Mouse (Mus musculus): ENCODE results near the gene Dcst2. TPM values are rescaled to one million over a fixed set of nuclear protein-coding genes. Genes with fewer than 3 reads are reported as not detected.

The Dcst2 gene
- total and polyA plus RNA-seq, 2 experiments from 2014 or later: 0.20 to 0.31 TPM

DNA sequence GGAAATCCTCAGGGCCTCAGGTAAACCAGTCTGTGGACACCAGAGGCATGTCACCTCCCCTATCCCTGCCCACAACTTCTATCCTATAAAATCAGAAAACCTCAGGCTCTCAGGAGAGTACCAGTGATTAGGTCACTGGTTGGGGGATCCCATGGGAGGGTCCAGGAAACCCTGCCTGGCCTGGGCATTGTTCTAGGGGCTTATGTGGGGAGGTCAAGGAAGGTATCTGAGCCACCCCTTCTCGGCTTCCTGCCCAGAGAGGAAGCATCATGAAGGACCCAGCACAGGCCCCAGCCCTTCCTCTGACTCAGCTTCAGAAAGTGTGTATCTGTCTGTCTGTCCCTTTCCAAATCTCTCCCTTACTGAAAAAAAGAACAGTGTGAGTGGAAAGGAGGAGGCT is 13.9 kb upstream of the Dcst2 start:
- 81% methylated on average over 1 of the region's 1 CpGs for WGBS
- no peak for ATAC-seq
- DNase-seq (ENCODE audit: low spot score): no peak
- H3K4me3 ChIP-seq (ENCODE audit: low read length): no peak overlapping the region
- no peak overlapping the region for H3K9ac ChIP-seq (replicated peaks; ENCODE audit: low read length)
- 0 out of 2 replicates have a peak, but pooled peaks cover 7% of the 10 kb centered on the region for H3K4me1 ChIP-seq (ENCODE audit: insufficient read depth, low read length)
- H3K27ac ChIP-seq: no peak overlapping the region
- H3K27me3 ChIP-seq (ENCODE audit: insufficient read depth, low read length): no peaks in the 10 kb centered on the region
- no peaks in the 10 kb centered on the region for H3K9me3 ChIP-seq (ENCODE audit: low read length)
- TF ChIP-seq CTCF (IDR thresholded peaks at IDR 0.05; ENCODE audit: low read depth): no peak
- no peak overlapping the region for H3K4me2 ChIP-seq (ENCODE audit: low read depth, low read length)
- peaks cover 4% of the 10 kb centered on the region; the same call in 1 of the 2 replicates for H3K36me3 ChIP-seq (ENCODE audit: insufficient read depth, low read length)

DNA sequence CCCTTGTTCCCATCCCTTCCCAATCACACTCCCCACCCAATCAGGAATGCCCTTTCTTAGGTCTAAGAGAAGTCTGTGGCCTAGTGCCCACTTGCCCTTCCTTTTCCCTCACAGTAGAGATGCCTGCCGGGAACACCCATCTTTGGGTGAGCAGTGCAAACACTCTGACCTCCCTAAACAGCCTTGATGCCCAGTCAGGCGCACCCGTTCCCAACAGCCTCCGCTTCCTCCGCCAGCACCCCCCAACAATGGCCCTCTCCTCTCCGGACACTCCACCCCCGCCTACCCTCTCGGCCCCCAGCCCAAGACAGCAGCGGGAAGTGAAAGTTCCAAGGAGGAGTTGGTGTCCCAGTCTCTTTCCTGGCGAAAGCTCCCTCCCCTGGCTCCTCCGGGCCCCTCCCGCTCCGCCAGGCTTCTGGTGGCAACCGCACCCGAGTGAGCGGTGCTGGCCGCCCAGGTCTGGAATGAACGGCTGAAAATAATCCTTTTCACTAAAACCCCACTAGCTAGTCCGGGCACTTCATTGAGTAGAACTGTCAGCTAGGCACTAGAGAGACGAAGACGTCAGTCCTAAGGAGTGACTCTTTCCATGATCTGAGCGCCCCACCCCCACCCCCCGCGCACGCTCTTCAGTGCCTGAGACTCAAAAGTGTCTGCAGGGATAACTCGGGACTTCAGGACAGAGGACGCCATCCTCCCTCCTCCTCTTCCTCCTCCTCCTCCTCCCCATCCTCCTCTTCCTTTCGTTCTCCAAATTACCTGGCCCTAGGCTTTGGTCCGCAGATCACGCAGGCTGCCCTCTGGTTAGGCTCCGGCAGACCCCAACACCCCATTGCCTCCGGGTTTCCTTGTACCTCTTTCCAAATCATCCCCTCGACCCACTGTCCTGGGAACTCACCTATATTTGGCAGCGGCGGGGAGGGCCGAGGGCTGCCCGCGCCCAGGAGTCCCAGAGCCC is 12.6 kb upstream of the Dcst2 start:
- Histone ChIP-seq H3K4me3 (ENCODE audit: low read length) (peak overlapping the region; percentile 69), H3K9ac (replicated peaks; ENCODE audit: low read length) (peak overlapping the region; percentile 74), H3K4me1 (ENCODE audit: insufficient read depth, low read length) (0 out of 2 replicates have a peak, but pooled peaks cover 7% of the 10 kb centered on the region), H3K36me3 (ENCODE audit: insufficient read depth, low read length) (0 out of 2 replicates have a peak, but pooled peaks cover 4% of the 10 kb centered on the region), H3K9me3 (ENCODE audit: low read length) (no peaks in the 10 kb centered on the region), H3K27me3 (ENCODE audit: insufficient read depth, low read length) (no peaks in the 10 kb centered on the region), H3K4me2 (ENCODE audit: low read depth, low read length) (peak overlapping the region; percentile 96), H3K27ac (peak overlapping the region; percentile 86)
- ATAC-seq (peak; percentile 45), DNase-seq (ENCODE audit: low spot score) (peak; percentile 36)
- under 1% methylated on average over 38 of the region's 38 CpGs for WGBS
- no peak for TF ChIP-seq CTCF (IDR thresholded peaks at IDR 0.05; ENCODE audit: low read depth)

DNA sequence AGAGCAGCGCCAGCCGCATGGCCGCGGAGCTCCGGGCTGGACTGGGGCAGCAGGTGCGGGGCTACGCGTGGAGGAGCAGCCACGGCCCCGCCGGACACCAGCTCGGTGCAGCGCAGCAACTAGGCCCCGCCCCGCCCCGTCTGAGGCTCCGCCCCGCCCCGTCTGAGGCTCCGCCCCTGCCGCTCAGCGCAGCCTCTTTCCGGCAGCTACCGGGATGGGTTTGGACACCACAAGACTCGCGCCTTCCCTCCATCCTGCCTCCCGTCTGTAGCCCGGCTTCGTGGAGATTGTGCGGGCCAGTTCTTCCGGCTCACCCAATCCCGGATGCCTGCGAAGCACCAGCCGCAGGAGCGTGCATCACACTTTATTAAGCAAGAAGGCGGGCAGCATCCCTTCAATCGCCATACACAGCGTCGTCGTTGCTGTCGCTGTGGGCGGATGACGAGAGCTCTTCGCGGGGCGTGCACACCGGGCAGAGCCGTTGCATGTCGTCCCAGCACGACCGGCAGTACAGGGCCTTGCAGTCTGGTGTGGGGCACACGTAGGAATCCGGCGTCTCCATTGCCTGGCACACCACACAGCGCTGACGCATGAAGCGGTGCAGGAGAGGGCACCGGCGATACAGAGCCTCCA is 11.8 kb upstream of the Dcst2 start, which contains the start of gene Adam15:
TSS of gene Adam15 (minus strand) at position 128 of the 633 bp plus-strand sequence.
- ATAC-seq: peak; percentile 93
- no peak for TF ChIP-seq CTCF (IDR thresholded peaks at IDR 0.05; ENCODE audit: low read depth)
- peak; percentile 92 for DNase-seq (ENCODE audit: low spot score)
- Histone ChIP-seq H3K36me3 (ENCODE audit: insufficient read depth, low read length) (0 out of 2 replicates have a peak, but pooled peaks cover 4% of the 10 kb centered on the region), H3K9me3 (ENCODE audit: low read length) (no peaks in the 10 kb centered on the region), H3K4me3 (ENCODE audit: low read length) (peak within 1 kb of the TSS; percentile 69), H3K4me1 (ENCODE audit: insufficient read depth, low read length) (0 out of 2 replicates have a peak, but pooled peaks cover 7% of the 10 kb centered on the region), H3K4me2 (ENCODE audit: low read depth, low read length) (peak within 1 kb of the TSS; percentile 96), H3K27ac (peak within 1 kb of the TSS; percentile 86), H3K9ac (replicated peaks; ENCODE audit: low read length) (peak within 1 kb of the TSS; percentile 74), H3K27me3 (ENCODE audit: insufficient read depth, low read length) (no peaks in the 10 kb centered on the region)
- WGBS: 1% methylated on average over 59 of the region's 59 CpGs

DNA sequence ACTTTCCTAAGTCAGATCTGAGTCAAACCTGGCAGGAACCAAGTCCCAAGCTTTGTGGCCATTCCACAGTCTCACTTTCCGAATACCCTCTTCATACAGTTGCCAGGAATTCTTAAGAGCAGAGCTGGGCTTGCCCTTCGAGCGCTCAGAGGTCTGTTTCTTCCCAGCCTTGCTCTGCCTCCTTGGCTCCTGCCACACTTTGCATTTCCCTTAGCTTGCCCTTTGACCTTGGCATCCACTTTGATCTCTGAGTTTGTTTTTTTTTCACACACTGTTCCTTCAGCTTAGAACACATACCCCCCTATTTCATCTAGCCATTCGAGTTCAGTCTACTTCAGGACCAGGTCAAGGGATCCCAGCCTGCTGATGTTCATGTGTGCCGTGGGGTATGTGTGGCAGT is 10.5 kb upstream of the Dcst2 start:
- no peak overlapping the region for H3K4me2 ChIP-seq (ENCODE audit: low read depth, low read length)
- 74% methylated on average over 5 of the region's 5 CpGs for WGBS
- H3K9ac ChIP-seq (replicated peaks; ENCODE audit: low read length): no peak overlapping the region
- 0 out of 2 replicates have a peak, but pooled peaks cover 7% of the 10 kb centered on the region for H3K4me1 ChIP-seq (ENCODE audit: insufficient read depth, low read length)
- no peak for TF ChIP-seq CTCF (IDR thresholded peaks at IDR 0.05; ENCODE audit: low read depth)
- no peak overlapping the region for H3K4me3 ChIP-seq (ENCODE audit: low read length)
- H3K27me3 ChIP-seq (ENCODE audit: insufficient read depth, low read length): no peaks in the 10 kb centered on the region
- no peak for DNase-seq (ENCODE audit: low spot score)
- no peaks in the 10 kb centered on the region for H3K36me3 ChIP-seq (ENCODE audit: insufficient read depth, low read length)
- no peak overlapping the region for H3K27ac ChIP-seq
- no peak for ATAC-seq
- no peaks in the 10 kb centered on the region for H3K9me3 ChIP-seq (ENCODE audit: low read length)

DNA sequence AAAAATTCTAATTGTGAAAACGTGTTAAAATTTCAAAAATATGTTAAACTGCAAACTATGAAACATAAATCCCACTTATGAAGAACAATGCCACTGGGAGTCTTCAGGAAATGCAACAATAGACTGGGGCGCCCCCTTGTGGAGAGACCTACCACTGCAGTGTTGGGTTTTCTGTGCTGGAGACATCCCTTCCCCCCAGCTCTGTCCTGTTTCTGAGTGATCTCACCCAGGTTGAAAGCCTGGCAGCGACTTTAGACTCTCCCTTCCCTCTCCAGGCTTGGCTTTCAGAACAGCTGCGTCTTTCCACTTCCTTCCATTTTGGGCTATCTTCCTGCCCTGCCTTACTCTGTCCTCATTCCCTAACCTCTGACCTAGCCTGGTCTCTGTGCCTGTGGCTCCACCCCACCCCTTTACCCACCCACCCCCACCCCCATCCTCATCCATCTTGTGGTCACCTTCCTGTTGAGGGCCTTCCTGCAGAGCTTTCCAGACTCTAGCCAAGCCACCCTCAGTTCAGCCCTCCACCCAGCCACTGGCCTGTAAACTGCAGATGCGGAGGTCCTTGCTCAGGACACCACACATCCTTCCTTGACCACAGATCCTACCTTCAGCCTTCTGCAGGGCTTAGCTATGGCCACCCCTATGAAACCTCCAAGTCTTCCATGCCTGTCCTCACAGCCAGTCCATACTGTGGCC is 6.8 kb upstream of the Dcst2 start:
- ATAC-seq (peak; percentile 10; the same call in 1 of the 2 replicates), DNase-seq (ENCODE audit: low spot score) (peak; percentile 82)
- H3K4me1 ChIP-seq (ENCODE audit: insufficient read depth, low read length): 0 out of 2 replicates have a peak, but pooled peaks cover 3% of the 10 kb centered on the region
- H3K36me3 ChIP-seq (ENCODE audit: insufficient read depth, low read length): no peaks in the 10 kb centered on the region
- H3K9ac ChIP-seq (replicated peaks; ENCODE audit: low read length): no peak overlapping the region
- no peaks in the 10 kb centered on the region for H3K27me3 ChIP-seq (ENCODE audit: insufficient read depth, low read length)
- TF ChIP-seq CTCF (IDR thresholded peaks at IDR 0.05; ENCODE audit: low read depth): peak; percentile 91
- no peak overlapping the region for H3K4me3 ChIP-seq (ENCODE audit: low read length)
- H3K9me3 ChIP-seq (ENCODE audit: low read length): no peaks in the 10 kb centered on the region
- H3K4me2 ChIP-seq (ENCODE audit: low read depth, low read length): no peak overlapping the region
- 22% methylated on average over 5 of the region's 5 CpGs for WGBS
- no peak overlapping the region for H3K27ac ChIP-seq

DNA sequence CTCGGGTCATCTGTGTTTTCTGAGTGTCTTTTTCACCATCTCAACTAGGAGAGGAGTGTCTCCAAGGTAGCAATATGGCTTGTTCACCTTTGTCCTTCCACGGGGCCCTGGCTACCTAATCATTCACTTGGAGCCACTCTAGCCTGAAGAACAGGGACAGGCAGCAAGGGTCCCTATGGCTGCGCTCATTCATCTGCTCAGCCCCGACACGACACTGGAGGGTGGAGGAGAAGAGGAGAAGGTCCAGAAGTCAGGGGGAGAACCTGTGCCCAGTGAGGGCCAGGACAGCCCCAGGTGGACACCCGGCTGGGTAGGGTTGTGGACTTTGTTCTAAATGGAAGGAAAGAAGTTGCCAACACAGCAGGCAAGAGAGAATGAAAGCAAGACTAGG is 6.3 kb upstream of the Dcst2 start:
- TF ChIP-seq CTCF (IDR thresholded peaks at IDR 0.05; ENCODE audit: low read depth): no peak
- H3K4me2 ChIP-seq (ENCODE audit: low read depth, low read length): no peak overlapping the region
- H3K27ac ChIP-seq: no peak overlapping the region
- no peak overlapping the region for H3K4me3 ChIP-seq (ENCODE audit: low read length)
- no peaks in the 10 kb centered on the region for H3K36me3 ChIP-seq (ENCODE audit: insufficient read depth, low read length)
- H3K27me3 ChIP-seq (ENCODE audit: insufficient read depth, low read length): no peaks in the 10 kb centered on the region
- DNase-seq (ENCODE audit: low spot score): no peak
- H3K9ac ChIP-seq (replicated peaks; ENCODE audit: low read length): no peak overlapping the region
- no peaks in the 10 kb centered on the region for H3K9me3 ChIP-seq (ENCODE audit: low read length)
- ATAC-seq: no peak
- no peaks in the 10 kb centered on the region for H3K4me1 ChIP-seq (ENCODE audit: insufficient read depth, low read length)
- 76% methylated on average over 6 of the region's 6 CpGs for WGBS

Measured in hindbrain, postnatal 0 days (tissue).